Mouse (Mus musculus) thymus, postnatal 36 days (tissue): ENCODE measurements around the gene Fxn.

Experiments
- DNase-seq, 2 experiments: peaks; one replicate each; pipeline ENCODE4 v3.0.0; 2022; ENCODE audit warnings: mixed read lengths in 2 of 2

Gene Fxn

GRCm38 (mm10) chr19:24280601-24281228 is at the start of gene Fxn:
Gene Fxn, minus strand, starts transcription at chr19:24280605.
- peak in 1 of 2 experiments; percentile 58 for DNase-seq

GRCm38 (mm10) chr19:24327921-24328320 is 47.5 kb upstream of the Fxn start:
- no peak for DNase-seq

DNA sequence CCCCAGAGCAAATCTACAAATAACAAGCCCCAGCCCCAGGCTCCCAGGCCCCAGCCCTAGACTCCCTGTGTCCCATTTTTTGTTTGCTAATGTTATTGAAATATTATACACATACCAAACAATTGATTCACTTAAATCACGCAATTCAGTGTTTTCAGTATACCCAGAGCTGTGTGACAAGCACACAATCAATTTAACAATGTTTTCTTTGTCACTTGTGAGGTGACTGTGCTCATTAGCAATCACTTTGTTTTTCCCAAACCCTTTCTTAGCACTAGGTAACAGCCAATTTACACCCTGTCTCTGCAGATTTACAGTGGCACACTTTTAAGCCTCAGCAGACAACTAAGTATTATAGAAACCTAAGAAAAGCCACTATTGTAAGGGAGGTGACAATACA is 46.6 kb upstream of the Fxn start:
- no peak for DNase-seq

GRCm38 (mm10) chr19:24325692-24326091 is 45.3 kb upstream of the Fxn start:
- DNase-seq = no peak

- no peak for DNase-seq
Measured at GRCm38 (mm10) chr19:24323841-24324613, 43.6 kb upstream of the Fxn start.

GRCm38 (mm10) chr19:24321900-24322311 is 41.5 kb upstream of the Fxn start:
- no peak for DNase-seq

- no peak for DNase-seq
Measured at GRCm38 (mm10) chr19:24321211-24321899, 41.0 kb upstream of the Fxn start.

DNA sequence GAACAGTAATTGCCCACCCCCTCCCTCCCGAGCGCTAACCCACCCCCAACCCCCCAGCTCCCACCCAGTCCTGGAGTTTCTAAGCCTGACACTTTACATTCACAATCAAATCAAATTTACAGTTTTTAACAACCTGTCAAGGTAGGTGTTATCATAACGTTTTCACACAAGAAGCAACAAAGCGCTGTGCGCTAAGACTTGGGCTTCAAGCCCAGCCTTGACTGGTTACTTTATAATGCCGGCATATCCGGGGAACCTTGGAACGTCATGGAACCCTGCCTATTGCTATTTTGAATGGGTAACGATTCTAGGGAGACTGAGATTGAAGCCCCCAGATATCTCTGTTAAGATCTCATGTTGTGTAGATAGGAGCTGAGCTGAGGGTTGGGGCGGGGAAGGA is 37.8 kb upstream of the Fxn start:
- no peak for DNase-seq

DNA sequence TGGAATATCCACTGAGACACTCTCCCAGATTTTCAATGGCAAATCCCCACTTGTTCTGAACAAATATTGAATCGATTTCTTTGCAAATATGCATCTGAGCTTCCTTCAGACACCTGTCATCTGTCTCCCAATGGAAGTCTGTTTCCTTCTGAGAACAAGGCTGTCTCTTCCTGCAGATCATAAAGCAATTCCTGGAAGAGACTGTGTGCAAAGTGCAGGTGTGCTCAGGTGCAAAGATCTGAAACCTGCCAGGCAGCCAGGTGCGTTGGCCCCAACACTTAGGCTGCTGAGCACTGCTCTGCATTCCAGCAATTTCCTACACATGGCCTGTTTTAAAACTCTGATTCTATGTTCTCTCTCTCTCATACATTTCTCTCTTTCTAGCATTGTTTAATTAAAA is 37.3 kb upstream of the Fxn start:
- no peak for DNase-seq

DNA sequence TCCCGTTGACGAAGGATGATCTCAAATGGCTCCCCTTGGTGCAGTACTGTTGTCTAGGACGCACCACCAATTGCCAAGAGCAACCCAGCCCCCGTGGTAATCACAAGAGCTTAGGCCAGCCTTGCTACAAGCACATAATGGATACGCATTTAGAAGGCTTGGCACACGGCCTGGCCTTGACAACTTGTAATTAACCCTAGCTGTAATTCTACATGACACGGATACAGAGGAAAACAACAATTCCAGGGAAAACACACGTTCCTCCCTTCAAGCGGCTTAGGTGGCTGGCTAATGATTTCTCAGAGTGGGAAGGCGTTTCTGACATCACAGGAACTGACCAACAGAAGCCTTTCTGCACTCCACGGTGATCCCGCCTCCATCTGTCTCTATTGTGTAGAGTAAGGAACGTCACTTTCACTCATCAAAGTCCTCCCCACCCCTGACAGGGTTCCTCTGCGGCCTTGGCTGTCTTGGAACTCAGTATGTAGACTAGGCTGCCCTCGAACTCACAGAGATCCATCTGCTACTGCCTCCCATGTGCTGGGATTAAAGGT is 36.7 kb upstream of the Fxn start:
- DNase-seq = no peak

- no peak for DNase-seq
Measured at GRCm38 (mm10) chr19:24316060-24316725, 35.8 kb upstream of the Fxn start.

- no peak for DNase-seq
Measured at GRCm38 (mm10) chr19:24315234-24315633, 34.8 kb upstream of the Fxn start.

DNA sequence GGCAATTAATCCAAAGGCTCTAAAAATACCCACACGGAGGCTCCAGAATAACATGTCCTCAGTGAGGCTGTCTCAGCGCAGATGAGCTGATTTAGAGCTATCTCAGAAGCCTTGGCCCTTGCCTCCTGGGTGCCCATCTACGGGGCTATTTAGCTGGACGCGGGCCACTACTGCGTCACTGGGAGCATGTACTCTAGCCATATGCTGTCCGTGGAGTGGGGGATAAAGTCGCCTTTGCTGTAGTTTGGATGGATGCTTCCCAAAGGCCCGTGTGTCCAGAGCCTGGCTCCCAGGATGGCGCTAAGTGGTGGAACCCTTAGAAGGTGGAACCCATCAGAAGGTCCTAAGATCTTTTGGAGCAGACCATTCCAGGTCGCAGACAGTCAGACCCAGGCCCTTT is 34.3 kb upstream of the Fxn start:
- no peak for DNase-seq

- DNase-seq = no peak
Measured at GRCm38 (mm10) chr19:24312556-24313342, 32.3 kb upstream of the Fxn start.

DNA sequence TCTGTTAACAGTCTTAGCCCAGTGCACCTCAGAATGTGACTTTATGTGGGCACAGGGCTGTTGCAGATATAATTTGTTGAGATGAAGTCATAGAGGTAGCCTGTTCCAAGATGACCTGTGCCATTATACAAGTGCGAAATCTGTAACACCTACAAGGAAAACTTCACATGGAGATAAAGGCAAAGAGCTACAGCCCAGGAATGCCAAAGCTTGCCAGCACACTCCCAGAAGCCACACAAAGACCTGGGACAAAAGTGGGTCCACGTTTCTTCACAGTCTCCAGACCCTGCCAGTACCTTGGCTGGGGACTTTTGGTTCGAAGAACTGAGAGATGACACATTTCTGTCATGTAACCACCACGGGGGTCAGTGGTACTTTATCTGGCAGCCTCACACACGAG is 31.6 kb upstream of the Fxn start:
- DNase-seq = no peak

- DNase-seq = no peak
Measured at GRCm38 (mm10) chr19:24308305-24308705, 27.9 kb upstream of the Fxn start.

- no peak for DNase-seq
Measured at GRCm38 (mm10) chr19:24307271-24308221, 27.1 kb upstream of the Fxn start.

DNA sequence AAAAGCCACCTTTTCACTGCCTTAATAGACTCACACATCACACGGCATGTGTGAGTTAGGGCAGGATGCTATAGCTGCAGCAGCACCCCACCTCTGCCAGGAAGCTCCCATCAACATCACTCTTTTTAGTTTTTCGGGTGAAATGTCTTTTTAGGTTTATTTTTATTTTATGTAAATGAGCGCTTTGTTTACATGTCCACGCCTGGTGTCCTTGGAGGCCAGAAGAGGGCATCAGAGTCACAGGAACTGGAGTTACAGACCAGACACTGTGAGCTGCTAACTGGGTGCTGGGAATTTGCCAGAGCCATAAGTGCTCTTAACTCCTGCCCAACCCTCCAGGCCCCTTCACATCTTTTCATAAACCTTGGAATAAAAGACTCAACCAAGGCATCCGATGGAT is 25.9 kb upstream of the Fxn start:
- DNase-seq = no peak

DNA sequence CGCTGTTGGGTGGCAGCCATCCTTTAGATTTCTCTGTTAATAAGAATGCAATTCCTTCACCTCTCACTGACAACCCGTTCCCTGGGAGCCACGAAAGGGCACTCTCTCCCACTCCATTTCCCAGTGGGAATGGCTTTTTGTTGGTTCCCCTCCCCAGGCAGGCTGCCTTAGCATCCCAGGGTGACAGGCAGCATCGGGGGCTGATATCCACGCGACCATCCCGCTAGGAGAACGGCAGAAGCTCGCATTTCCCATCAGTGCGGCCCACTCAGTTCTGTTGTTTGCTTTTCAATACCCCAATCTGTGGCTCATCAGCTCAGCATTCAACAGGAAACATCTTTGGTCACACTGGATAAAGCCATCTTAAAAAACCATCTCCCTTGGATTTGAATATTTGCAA is 21.8 kb upstream of the Fxn start:
- no peak for DNase-seq

GRCm38 (mm10) chr19:24301768-24302148 is 21.4 kb upstream of the Fxn start:
- no peak for DNase-seq
